Mouse (Mus musculus) telencephalon, adult 2 months (tissue): Measurements from ENCODE around the gene Slc11a2.
"Not testable (repeated sequence)": the region's sequence is repeated elsewhere in the genome, so short reads cannot be mapped to it uniquely, and the experiment has no call there.

Source experiments
- DNase-seq: peaks from one replicate; pipeline ENCODE4 v3.0.0-alpha.2; 2011; ENCODE audit warnings: low read depth, low spot score

Slc11a2 gene

GRCm38 (mm10) chr15:100352711-100353250 is 72.1 kb downstream of the Slc11a2 start, which contains the start of the genes Methig1 and Mettl7a2:
Gene Methig1 (plus strand): TSS chr15:100353149.
Gene Mettl7a2 (plus strand): TSS chr15:100353200.
- no peak for DNase-seq

- DNase-seq, result no peak
Observed at GRCm38 (mm10) chr15:100351501-100352060, 73.3 kb downstream of the Slc11a2 start.

- no peak for DNase-seq
Observed at GRCm38 (mm10) chr15:100349496-100349895, 75.4 kb downstream of the Slc11a2 start.

GRCm38 (mm10) chr15:100346761-100347160 is 78.1 kb downstream of the Slc11a2 start:
- DNase-seq, result no peak

- no peak for DNase-seq
Observed at GRCm38 (mm10) chr15:100345484-100345883, 79.4 kb downstream of the Slc11a2 start.

GRCm38 (mm10) chr15:100341314-100341980 is 83.4 kb downstream of the Slc11a2 start:
- not testable (repeated sequence) for DNase-seq
